Mouse (Mus musculus) hindbrain, embryonic 10.5 days (tissue): ENCODE data around the gene Medag. TPM values are rescaled to one million over a fixed set of nuclear protein-coding genes. Genes with fewer than 3 reads are reported as not detected.
A peak's percentile ranks its signal among the peaks of the same experiment; 100 is the strongest.

Experiments
- DNase-seq: peaks from one replicate; pipeline ENCODE4 v3.0.0-alpha.2; 2017; ENCODE audit warnings: low spot score
- H3K27ac ChIP-seq: fragments of 300-500 bp; sonication (generic); 2 replicates; pipeline ENCODE4 v1.5.1; 2016; ENCODE audit warnings: mild to moderate bottlenecking, moderate library complexity
- H3K27me3 ChIP-seq: fragments of 300-500 bp; sonication (generic); 2 replicates; pipeline ENCODE4 v1.6.1; 2016; ENCODE audit warnings: mild to moderate bottlenecking; ENCODE audit not compliant: poor library complexity, insufficient read depth, severe bottlenecking
- H3K36me3 ChIP-seq: fragments of 300-500 bp; sonication (generic); 2 replicates; pipeline ENCODE4 v1.6.1; 2016; ENCODE audit warnings: mild to moderate bottlenecking, moderate library complexity
- H3K4me1 ChIP-seq: fragments of 300-500 bp; sonication (generic); replicated peaks from 2 replicates; pipeline ENCODE4 v1.6.1; 2016; ENCODE audit warnings: mild to moderate bottlenecking
- H3K4me3 ChIP-seq: fragments of 300-500 bp; sonication (generic); 2 replicates; pipeline ENCODE4 v1.5.1; 2016; ENCODE audit warnings: mild to moderate bottlenecking, moderate library complexity
- H3K9me3 ChIP-seq: fragments of 300-500 bp; sonication (generic); 2 replicates; pipeline ENCODE4 v1.6.1; 2016; ENCODE audit warnings: mild to moderate bottlenecking, moderate library complexity
- WGBS: fragments of 180-500 bp; shearing (Covaris S2); methylation state at CpG from one replicate; pipeline ENCODE4 v1.1.7; 2016; 5-methylcytosine and 5-hydroxymethylcytosine counted together
- polyA plus RNA-seq: library from polyadenylated mRNA; unstranded; fragments of >200 nt; fragmentation: Nextera tagmentation; extraction: Ambion mirVana; gene quantifications from 2 replicates; pipeline ENCODE4 v1.2.1, GENCODE M21; 2016

The Medag gene
- polyA plus RNA-seq, 1 experiment from 2014 or later, result 0.37 TPM

DNA sequence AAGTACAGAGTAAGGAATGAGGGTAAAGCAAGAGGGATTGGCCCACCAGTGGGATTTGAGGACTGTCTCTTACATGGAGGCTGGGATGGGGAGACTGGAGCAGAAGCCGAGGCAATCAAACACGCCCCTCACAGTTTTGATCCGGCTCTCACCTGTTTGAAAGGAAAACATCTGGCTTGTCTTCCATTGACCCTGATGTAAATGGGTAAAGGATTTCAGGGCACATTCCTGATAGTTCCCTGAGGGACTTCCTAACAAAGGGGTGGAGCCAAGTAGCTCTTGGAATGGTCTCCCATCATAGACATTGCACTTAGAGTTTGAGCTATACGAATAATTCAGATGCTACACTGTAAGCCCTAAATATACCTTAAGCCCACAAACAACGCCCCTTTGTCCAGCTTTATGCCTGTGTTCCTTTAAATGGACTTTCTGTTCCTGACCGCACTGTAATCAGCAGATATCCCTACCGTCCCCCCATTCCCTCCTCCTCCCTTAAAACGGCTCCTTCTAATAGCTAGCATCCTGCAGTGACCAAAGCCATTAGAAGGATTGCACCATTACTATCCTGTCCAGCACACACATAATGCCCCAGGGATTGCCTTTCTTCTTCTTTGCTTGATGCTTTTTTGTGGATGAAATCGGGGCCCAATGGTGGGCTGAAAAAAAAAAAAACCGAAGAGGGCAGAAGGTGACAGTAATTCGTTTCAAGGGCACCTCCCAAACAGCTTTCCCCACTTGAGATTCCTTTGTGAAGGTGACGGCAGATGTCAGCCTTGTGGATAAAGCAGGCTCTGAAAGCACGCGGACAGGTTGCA lies 36.3 kb upstream of the Medag start:
- H3K4me1 ChIP-seq, result peaks cover 64% of the 10 kb centered on the region
- no peaks in the 10 kb centered on the region for H3K9me3 ChIP-seq
- peaks cover 9% of the 10 kb centered on the region; the same call in 1 of the 2 replicates for H3K27me3 ChIP-seq
- H3K4me3 ChIP-seq, result peak overlapping the region; percentile 9; the same call in 1 of the 2 replicates
- no peaks in the 10 kb centered on the region for H3K36me3 ChIP-seq
- DNase-seq, result no peak
- peak overlapping the region; percentile 85 for H3K27ac ChIP-seq
- 49% methylated on average over 14 of the region's 14 CpGs for WGBS

GRCm38 (mm10) chr5:149375889-149376212 lies 35.7 kb upstream of the Medag start:
- Histone ChIP-seq H3K27me3 (peaks cover 9% of the 10 kb centered on the region; the same call in 1 of the 2 replicates), H3K9me3 (no peaks in the 10 kb centered on the region), H3K4me3 (peak overlapping the region; percentile 9; the same call in 1 of the 2 replicates), H3K36me3 (no peaks in the 10 kb centered on the region), H3K4me1 (peaks cover 70% of the 10 kb centered on the region), H3K27ac (peak overlapping the region; percentile 85)
- DNase-seq, result peak; percentile 91
- 1% methylated on average over 8 of the region's 8 CpGs for WGBS

- Histone ChIP-seq H3K27ac (peak overlapping the region; percentile 85), H3K4me1 (peaks cover 75% of the 10 kb centered on the region), H3K4me3 (no peak overlapping the region), H3K27me3 (peaks cover 9% of the 10 kb centered on the region; the same call in 1 of the 2 replicates), H3K36me3 (no peaks in the 10 kb centered on the region), H3K9me3 (no peaks in the 10 kb centered on the region)
- no peak for DNase-seq
- WGBS, result 79% methylated on average over 7 of the region's 7 CpGs
These were observed 35.2 kb upstream of the Medag start for GRCm38 (mm10) chr5:149376367-149376766.

GRCm38 (mm10) chr5:149377253-149377652 lies 34.3 kb upstream of the Medag start:
- Histone ChIP-seq H3K36me3 (no peaks in the 10 kb centered on the region), H3K9me3 (no peaks in the 10 kb centered on the region), H3K4me3 (no peak overlapping the region), H3K27ac (peak overlapping the region; percentile 50; the same call in 1 of the 2 replicates), H3K27me3 (peaks cover 9% of the 10 kb centered on the region; the same call in 1 of the 2 replicates), H3K4me1 (peaks cover 79% of the 10 kb centered on the region)
- 52% methylated on average over 6 of the region's 6 CpGs for WGBS
- no peak for DNase-seq

GRCm38 (mm10) chr5:149378566-149378965 lies 33.0 kb upstream of the Medag start:
- Histone ChIP-seq H3K4me3 (no peak overlapping the region), H3K9me3 (0 out of 2 replicates have a peak, but pooled peaks cover 5% of the 10 kb centered on the region), H3K4me1 (peaks cover 72% of the 10 kb centered on the region), H3K27me3 (peaks cover 9% of the 10 kb centered on the region; the same call in 1 of the 2 replicates), H3K36me3 (no peaks in the 10 kb centered on the region), H3K27ac (peak overlapping the region; percentile 87)
- DNase-seq, result no peak
- 52% methylated on average over 7 of the region's 7 CpGs for WGBS

GRCm38 (mm10) chr5:149379131-149379784 lies 32.3 kb upstream of the Medag start:
- peak overlapping the region; percentile 87 for H3K27ac ChIP-seq
- H3K27me3 ChIP-seq, result peaks cover 9% of the 10 kb centered on the region; the same call in 1 of the 2 replicates
- no peak for DNase-seq
- H3K4me1 ChIP-seq, result peaks cover 69% of the 10 kb centered on the region
- 82% methylated on average over 16 of the region's 16 CpGs for WGBS
- no peaks in the 10 kb centered on the region for H3K36me3 ChIP-seq
- H3K4me3 ChIP-seq, result no peak overlapping the region
- peaks cover 7% of the 10 kb centered on the region; the same call in 1 of the 2 replicates for H3K9me3 ChIP-seq

DNA sequence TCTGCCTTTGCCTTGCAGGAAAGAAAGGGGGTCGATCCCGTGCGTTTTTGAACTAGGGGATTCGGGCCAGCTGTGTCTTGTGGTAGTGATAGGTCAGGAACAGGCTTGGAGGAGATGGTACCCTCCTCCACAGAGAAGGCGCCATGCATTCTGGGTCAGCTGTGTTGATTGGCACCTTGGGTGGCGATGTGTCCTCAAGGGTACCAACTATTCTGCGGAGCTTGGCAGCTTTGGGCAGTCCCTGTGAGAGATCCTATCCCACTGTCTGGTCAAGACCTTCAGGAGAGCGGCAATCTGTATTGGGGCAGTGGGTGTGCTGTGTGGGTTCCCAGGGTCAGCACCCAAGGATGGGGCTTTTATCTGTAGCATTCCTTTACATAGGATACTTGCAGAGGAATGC lies 31.7 kb upstream of the Medag start:
- no peak for DNase-seq
- H3K27me3 ChIP-seq, result 0 out of 2 replicates have a peak, but pooled peaks cover 3% of the 10 kb centered on the region
- peaks cover 65% of the 10 kb centered on the region for H3K4me1 ChIP-seq
- no peaks in the 10 kb centered on the region for H3K36me3 ChIP-seq
- peak overlapping the region; percentile 87 for H3K27ac ChIP-seq
- H3K9me3 ChIP-seq, result peaks cover 7% of the 10 kb centered on the region; the same call in 1 of the 2 replicates
- 61% methylated on average over 8 of the region's 8 CpGs for WGBS
- peak overlapping the region; percentile 18; the same call in 1 of the 2 replicates for H3K4me3 ChIP-seq

- WGBS, result 18% methylated on average over 8 of the region's 8 CpGs
- H3K4me1 ChIP-seq, result peaks cover 59% of the 10 kb centered on the region
- H3K4me3 ChIP-seq, result peak overlapping the region; percentile 18; the same call in 1 of the 2 replicates
- no peaks in the 10 kb centered on the region for H3K27me3 ChIP-seq
- H3K9me3 ChIP-seq, result peaks cover 7% of the 10 kb centered on the region; the same call in 1 of the 2 replicates
- H3K27ac ChIP-seq, result peak overlapping the region; percentile 87
- DNase-seq, result peak; percentile 78
- H3K36me3 ChIP-seq, result no peaks in the 10 kb centered on the region
These were observed 31.1 kb upstream of the Medag start for GRCm38 (mm10) chr5:149380388-149380916.

DNA sequence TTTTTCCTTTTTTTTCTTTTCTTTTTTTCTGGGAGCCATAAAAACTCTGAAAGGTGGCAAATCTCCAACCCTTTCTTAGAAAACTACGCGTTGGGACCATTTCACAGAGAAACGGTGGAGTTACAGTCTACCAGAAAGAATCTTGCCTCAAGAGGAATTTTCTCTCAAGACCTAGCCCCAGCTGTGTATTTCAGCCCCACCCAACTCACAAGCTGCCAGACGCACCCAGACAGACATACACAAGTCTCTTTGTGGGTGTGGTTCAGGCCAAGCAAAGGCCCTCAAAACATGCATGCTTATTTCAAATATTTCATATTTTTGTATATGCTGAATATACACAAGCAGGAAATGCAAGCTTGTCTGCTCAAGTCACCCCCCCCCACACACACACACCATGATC lies 29.6 kb upstream of the Medag start:
- Histone ChIP-seq H3K36me3 (no peaks in the 10 kb centered on the region), H3K27me3 (no peaks in the 10 kb centered on the region), H3K4me3 (no peak overlapping the region), H3K9me3 (peaks cover 7% of the 10 kb centered on the region; the same call in 1 of the 2 replicates), H3K4me1 (peaks cover 45% of the 10 kb centered on the region), H3K27ac (peak overlapping the region; percentile 87; the same call in 1 of the 2 replicates)
- 89% methylated on average over 4 of the region's 4 CpGs for WGBS
- no peak for DNase-seq

- H3K36me3 ChIP-seq, result no peaks in the 10 kb centered on the region
- DNase-seq, result no peak
- peaks cover 7% of the 10 kb centered on the region; the same call in 1 of the 2 replicates for H3K9me3 ChIP-seq
- no peak overlapping the region; the same call in 1 of the 2 replicates for H3K27ac ChIP-seq
- H3K4me3 ChIP-seq, result no peak overlapping the region
- no peaks in the 10 kb centered on the region for H3K27me3 ChIP-seq
- peaks cover 39% of the 10 kb centered on the region for H3K4me1 ChIP-seq
- WGBS, result 67% methylated on average over 5 of the region's 5 CpGs
These were observed 28.9 kb upstream of the Medag start for GRCm38 (mm10) chr5:149382601-149383000.

DNA sequence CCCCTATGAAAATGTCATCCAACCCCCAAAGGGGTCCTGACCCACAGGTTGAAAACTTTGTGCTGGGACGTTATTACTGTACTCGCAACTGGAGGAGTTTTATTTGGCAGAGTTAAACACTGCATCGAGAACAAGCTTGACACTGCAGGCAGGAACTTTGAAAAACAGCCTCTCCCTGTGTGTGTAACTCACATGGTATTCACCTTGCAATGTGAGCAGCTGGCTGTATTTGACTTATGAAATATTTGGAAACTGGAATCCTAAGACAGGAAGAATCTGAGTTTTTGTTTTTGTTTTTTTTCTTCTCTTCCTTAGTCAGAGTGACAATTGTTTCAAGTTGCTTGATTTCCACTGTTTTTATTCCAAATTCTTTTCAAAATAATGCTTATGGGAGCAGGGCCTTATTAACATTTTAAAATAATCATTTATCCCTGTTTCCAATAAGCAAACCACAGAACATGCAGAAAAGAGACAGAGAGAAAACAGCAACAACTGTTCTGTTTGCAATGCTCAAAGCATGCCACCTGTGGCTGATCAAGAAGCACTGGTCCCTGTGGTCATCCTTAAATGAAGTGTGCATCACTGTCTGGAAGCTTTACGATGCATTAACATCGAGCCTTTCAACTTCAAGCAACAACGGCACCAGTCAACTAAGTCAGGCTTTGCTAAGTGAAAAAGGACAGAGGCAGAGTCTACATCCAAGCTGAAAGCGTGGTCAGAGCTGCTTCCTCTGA lies 26.2 kb upstream of the Medag start:
- Histone ChIP-seq H3K4me1 (peaks cover 27% of the 10 kb centered on the region), H3K27ac (no peak overlapping the region), H3K9me3 (peaks cover 7% of the 10 kb centered on the region; the same call in 1 of the 2 replicates), H3K36me3 (no peaks in the 10 kb centered on the region), H3K4me3 (no peak overlapping the region), H3K27me3 (no peaks in the 10 kb centered on the region)
- DNase-seq, result no peak
- 93% methylated on average over 7 of the region's 7 CpGs for WGBS

- no peak overlapping the region for H3K27ac ChIP-seq
- H3K4me3 ChIP-seq, result no peak overlapping the region
- peaks cover 21% of the 10 kb centered on the region for H3K4me1 ChIP-seq
- no peaks in the 10 kb centered on the region for H3K36me3 ChIP-seq
- peaks cover 7% of the 10 kb centered on the region; the same call in 1 of the 2 replicates for H3K9me3 ChIP-seq
- WGBS, result 82% methylated on average over 5 of the region's 5 CpGs
- DNase-seq, result no peak
- no peaks in the 10 kb centered on the region for H3K27me3 ChIP-seq
These were observed 25.2 kb upstream of the Medag start for GRCm38 (mm10) chr5:149386294-149386850.
